ENCODE assay signal across 14 mouse cellular contexts in the genomic region with DNA sequence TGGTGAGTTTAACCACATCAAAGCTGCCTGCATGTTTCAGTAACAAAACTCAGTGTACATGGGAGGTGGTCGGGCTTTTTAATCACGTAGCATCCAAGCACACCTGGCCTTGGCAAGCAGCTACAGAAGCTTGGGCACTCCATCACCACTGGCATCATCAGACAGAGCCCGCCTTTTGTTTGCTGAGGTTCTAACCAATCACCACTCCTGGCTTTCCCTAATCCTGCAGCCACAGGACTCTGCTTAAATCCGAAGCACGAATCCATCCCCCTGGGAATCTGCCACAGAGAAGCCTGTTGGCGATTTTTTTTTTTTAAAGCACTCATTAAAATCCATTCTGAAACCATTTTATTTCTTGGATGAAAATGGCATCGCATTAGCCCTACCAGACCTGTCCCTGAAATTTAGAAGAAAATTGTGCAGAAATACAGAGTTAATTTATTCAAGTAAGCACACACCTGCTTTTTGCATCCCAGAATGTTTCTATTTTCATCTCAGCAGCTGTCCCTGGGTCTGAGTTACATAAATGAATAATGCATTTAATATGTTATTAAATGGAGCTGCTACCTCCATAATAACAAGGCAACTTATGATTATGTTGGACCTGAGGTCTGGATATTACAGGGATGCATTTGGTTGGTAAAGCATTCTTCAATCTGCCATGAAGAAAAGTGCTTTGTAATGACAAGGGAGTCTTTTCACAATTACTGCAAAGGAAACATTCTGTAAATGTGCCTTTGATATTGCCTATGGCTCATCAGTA.
DNase-seq lines count a peak whose midpoint lies in the region; ATAC-seq and TF ChIP-seq lines count a peak whose summit lies in the region.
"Had no signal": no experiment of that assay in that cellular context is flagged by ENCODE, and none has a peak within 500 bp of the region (broad histone marks: within the 10 kb centered on the region; RNA-seq: fewer than 3 reads in every experiment).

No protein-coding gene starts in this region.

- no peaks in the 10 kb centered on the region for H3K36me3 ChIP-seq in neural tube, embryonic 13.5 days
- no peaks in the 10 kb centered on the region for H3K36me3 ChIP-seq in forebrain, postnatal 0 days (ENCODE audit: insufficient read depth)
- H3K36me3 ChIP-seq in midbrain, embryonic 10.5 days, result no peaks in the 10 kb centered on the region

- ATAC-seq in neural tube, embryonic 13.5 days (ENCODE audit: low read depth), result peak; percentile 50; the same call in 1 of the 2 replicates
- peak; percentile 45; the same call in 1 of the 2 replicates for ATAC-seq in forebrain, postnatal 0 days

- no peaks in the 10 kb centered on the region for H3K9me3 ChIP-seq in neural tube, embryonic 13.5 days
- no peaks in the 10 kb centered on the region for H3K9me3 ChIP-seq in forebrain, postnatal 0 days (ENCODE audit: low read length)
- H3K9me3 ChIP-seq in midbrain, embryonic 10.5 days (replicated peaks), result no peaks in the 10 kb centered on the region

- H3K9ac ChIP-seq in neural tube, embryonic 13.5 days, result no peak overlapping the region
- no peak overlapping the region for H3K9ac ChIP-seq in forebrain, postnatal 0 days
- H3K9ac ChIP-seq: liver, embryonic 14.5 days had no signal

- no peak for TF ChIP-seq CTCF in forebrain, postnatal 0 days (IDR thresholded peaks at IDR 0.05; ENCODE audit: low read depth)

- H3K27ac ChIP-seq in neural tube, embryonic 13.5 days (replicated peaks), result peak overlapping the region; percentile 65; the same call in 1 of the 2 replicates
- no peak overlapping the region for H3K27ac ChIP-seq in forebrain, postnatal 0 days (ENCODE audit: low read depth, low read length)
- no peak overlapping the region for H3K27ac ChIP-seq in midbrain, embryonic 10.5 days (replicated peaks)
- H3K27ac ChIP-seq: liver, embryonic 14.5 days; macrophage had no signal

- WGBS in neural tube, embryonic 13.5 days, result 25% methylated on average over 7 of the region's 7 CpGs
- WGBS in forebrain, postnatal 0 days, result 17% methylated on average over 7 of the region's 7 CpGs
- WGBS in midbrain, embryonic 10.5 days, result 23% methylated on average over 7 of the region's 7 CpGs

- no peak for DNase-seq in neural tube, embryonic 10.5 days (ENCODE audit: extremely low spot score, low spot score)
- DNase-seq in forebrain, postnatal 0 days, result peak; percentile 36
- DNase-seq in midbrain, embryonic 10.5 days (ENCODE audit: low spot score), result peak; percentile 19
- peak; percentile 11 for DNase-seq in retina, postnatal 7 days (ENCODE audit: low read depth, low spot score)
- no peak for DNase-seq in thymus, postnatal 0 days (ENCODE audit: low spot score)
- DNase-seq in c-Kit-positive CD71-positive TER-119-positive erythroid progenitor cells, embryonic 14.5 days (ENCODE audit: low spot score), result no peak
- no peak for DNase-seq in ovary, postnatal 36 days (ENCODE audit: low spot score)
- DNase-seq: adrenal gland, postnatal 10 days; cerebellum, adult 11 months; heart, adult 18-20 months; spleen, adult 18-20 months had no signal

- H3K27me3 ChIP-seq in neural tube, embryonic 13.5 days, result no peaks in the 10 kb centered on the region
- H3K27me3 ChIP-seq in forebrain, postnatal 0 days (ENCODE audit: insufficient read depth, low read length), result no peaks in the 10 kb centered on the region
- no peaks in the 10 kb centered on the region for H3K27me3 ChIP-seq in midbrain, embryonic 10.5 days (ENCODE audit: low read depth, poor library complexity, severe bottlenecking)

- no peak overlapping the region for H3K4me3 ChIP-seq in neural tube, embryonic 13.5 days
- H3K4me3 ChIP-seq in forebrain, postnatal 0 days (ENCODE audit: low read depth, low read length), result no peak overlapping the region
- no peak overlapping the region for H3K4me3 ChIP-seq in midbrain, embryonic 10.5 days

- H3K4me2 ChIP-seq in neural tube, embryonic 13.5 days, result peak overlapping the region; percentile 29
- no peak overlapping the region for H3K4me2 ChIP-seq in forebrain, postnatal 0 days (ENCODE audit: low read depth)

- peaks cover 23% of the 10 kb centered on the region for H3K4me1 ChIP-seq in neural tube, embryonic 13.5 days (replicated peaks)
- H3K4me1 ChIP-seq in forebrain, postnatal 0 days (ENCODE audit: insufficient read depth), result no peaks in the 10 kb centered on the region
- H3K4me1 ChIP-seq in midbrain, embryonic 10.5 days, result peaks cover 17% of the 10 kb centered on the region

Comparison
In these comparisons a context has a peak if more than half of its experiments do, and no peak if none do; other contexts are left out.
1. DNase-seq: peak in forebrain, postnatal 0 days (single experiment), midbrain, embryonic 10.5 days (single experiment) and retina, postnatal 7 days (single experiment); none in neural tube, embryonic 10.5 days (single experiment), thymus, postnatal 0 days (single experiment), c-Kit-positive CD71-positive TER-119-positive erythroid progenitor cells, embryonic 14.5 days (single experiment) and ovary, postnatal 36 days (single experiment).